Mouse (Mus musculus) monocyte, adult 5-6 weeks (primary cell): ENCODE measurements around the gene Atp6ap1. TPM values are rescaled to one million over a fixed set of nuclear protein-coding genes. Genes with fewer than 3 reads are reported as not detected.

Experiments
- ATAC-seq: fragments of 153-309, 156-312 bp; replicated peaks from 2 replicates; pipeline ENCODE4 v1.8.0; 2017; ENCODE audit warnings: mild to moderate bottlenecking; ENCODE audit not compliant: low TSS enrichment, insufficient number of reproducible peaks, severe bottlenecking, poor library complexity, low FRiP score
- total RNA-seq: library from RNA; stranded (forward); fragments of 200-1000, 200-491, 200-594 nt; gene quantifications from 3 replicates; pipeline ENCODE4 v1.2.3, GENCODE M21; 2017

Atp6ap1 gene
- total RNA-seq, 1 experiment from 2014 or later, result 398 TPM

- ATAC-seq, result no peak
These were observed 3.5 kb upstream of the Atp6ap1 start for GRCm38 (mm10) chrX:74293431-74293830.

- no peak for ATAC-seq
These were observed 1.5 kb downstream of the Atp6ap1 start for GRCm38 (mm10) chrX:74298348-74298747.

DNA sequence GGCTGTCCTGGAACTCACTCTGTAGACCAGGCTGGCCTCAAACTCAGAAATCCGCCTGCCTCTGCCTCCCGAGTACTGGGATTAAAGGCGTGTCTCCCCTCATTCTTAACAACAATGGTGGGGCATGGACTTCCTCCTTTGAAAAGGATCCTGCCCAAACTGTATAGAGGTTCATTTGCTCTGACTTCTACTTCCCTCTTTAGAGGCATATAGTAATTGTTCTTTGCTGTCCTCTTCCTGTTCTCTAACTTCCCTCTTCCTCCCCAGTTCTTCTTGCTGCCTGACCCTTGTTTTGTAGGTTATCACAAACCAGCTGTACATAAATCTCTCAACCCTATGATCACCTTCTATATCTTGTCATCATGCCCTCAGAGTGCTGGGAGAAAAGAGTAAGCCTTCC, 2.8 kb downstream of the Atp6ap1 start:
- ATAC-seq, result peak; percentile 61

- peak; percentile 85 for ATAC-seq
These were observed 8.2 kb downstream of the Atp6ap1 start, which contains the start of gene Gdi1 for GRCm38 (mm10) chrX:74304867-74305700. Gene Gdi1 (plus strand): TSS chrX:74304998.

- peak; percentile 99 for ATAC-seq
These were observed 15.9 kb downstream of the Atp6ap1 start, which contains the start of gene Fam50a for GRCm38 (mm10) chrX:74312540-74313464. Gene Fam50a (plus strand): TSS chrX:74313033.

DNA sequence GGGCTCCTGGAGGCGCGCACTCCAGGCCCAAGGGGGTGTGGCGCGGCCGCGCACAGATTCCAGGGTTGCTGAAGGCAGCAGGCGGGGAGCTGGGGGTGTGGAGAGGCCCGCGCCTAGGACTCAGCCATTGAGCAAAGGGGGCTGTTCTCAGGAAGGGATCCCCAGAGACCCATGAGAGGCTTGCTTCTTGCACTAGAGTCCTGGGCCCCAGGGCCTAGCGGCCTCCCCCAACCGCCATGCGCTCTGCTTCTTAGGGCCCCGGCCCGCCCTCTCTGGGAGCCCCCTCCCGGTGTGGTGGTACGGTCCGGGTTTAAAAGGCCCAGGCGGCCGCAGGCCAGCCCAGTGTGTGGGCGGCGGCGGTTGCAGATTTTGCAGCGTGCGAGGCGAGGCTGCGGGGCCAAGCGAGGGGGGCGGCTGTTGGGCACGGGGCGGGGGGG, 31.8 kb downstream of the Atp6ap1 start, which contains the start of gene Plxna3:
Gene Plxna3 (plus strand): TSS at position 342 of the 437 bp plus-strand sequence.
- peak; percentile 50 for ATAC-seq

- ATAC-seq, result no peak
These were observed 32.3 kb downstream of the Atp6ap1 start for GRCm38 (mm10) chrX:74329215-74329671.

DNA sequence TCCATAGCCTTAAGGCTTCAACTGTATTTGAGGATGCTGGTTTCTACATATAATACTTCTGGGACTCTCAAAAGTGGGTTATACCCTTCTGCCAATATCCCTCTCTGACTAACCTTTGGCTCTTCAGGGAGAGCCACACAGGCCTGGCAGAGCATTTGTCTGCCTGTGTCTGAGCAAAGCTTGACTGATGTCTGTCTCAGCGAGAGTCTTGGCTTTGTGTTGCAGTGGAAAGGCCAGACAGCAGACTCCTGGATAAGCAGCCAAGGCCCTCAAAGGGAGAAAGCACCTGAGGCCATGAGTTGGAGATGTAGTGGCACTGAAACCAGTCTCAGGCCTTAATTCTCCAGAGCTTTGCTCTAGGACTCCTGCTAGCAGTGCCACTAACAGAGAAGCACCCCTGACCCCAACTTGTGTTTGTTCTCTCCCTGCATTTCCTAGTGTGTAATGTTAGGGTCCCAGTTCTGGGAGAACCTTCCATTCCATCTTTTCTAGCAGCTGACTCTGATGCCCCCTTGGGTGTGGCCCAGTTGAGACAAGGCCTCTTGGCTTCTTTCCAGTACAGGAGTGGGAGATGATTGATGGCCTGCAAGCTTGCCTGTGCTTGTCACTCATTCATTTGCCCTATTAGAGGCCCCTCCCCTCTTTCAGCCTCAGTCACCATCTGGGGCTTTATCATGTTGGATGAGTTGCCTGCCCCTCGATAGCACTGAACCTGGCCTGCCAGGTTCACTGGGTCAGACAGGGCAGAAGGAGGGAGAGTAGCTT, 33.5 kb downstream of the Atp6ap1 start:
- ATAC-seq, result no peak

GRCm38 (mm10) chrX:74352645-74353466, 56.0 kb downstream of the Atp6ap1 start:
- no peak for ATAC-seq

DNA sequence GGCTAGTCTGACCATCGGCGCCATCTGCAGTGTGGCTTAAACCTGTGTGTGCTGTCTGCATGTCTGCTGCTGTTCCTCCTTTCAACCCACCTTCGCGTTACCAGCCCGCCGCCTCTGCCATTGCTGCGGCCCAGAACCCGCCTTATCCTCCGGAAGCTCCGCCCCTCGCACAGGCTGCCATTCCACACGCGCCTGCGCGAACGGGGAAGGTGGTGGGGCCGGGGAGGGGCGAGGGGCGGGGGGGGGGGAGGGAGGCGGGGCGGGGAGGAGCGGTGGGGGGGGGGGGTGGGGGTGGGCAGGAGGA, 56.5 kb downstream of the Atp6ap1 start, which contains the start of gene Lage3:
Gene Lage3 (minus strand): TSS at position 152 of the 304 bp plus-strand sequence.
- ATAC-seq, result peak; percentile 87

Other genes with a start within 250 kb of the Atp6ap1 start
- not detected in 3 replicates for gene Opn1mw, start 169.6 kb upstream of the Atp6ap1 start, total RNA-seq
- gene Mecp2, start 161.7 kb upstream of the Atp6ap1 start, total RNA-seq, result 22.6 to 35.0 TPM (median 27.3 TPM) in 3 replicates
- not detected in 3 replicates for gene Tex28, start 129.3 kb upstream of the Atp6ap1 start, total RNA-seq
- gene Tktl1, start 119.8 kb upstream of the Atp6ap1 start, total RNA-seq, result not detected in 3 replicates
- gene Flna, start 47.3 kb upstream of the Atp6ap1 start, total RNA-seq, result 2,023 to 2,748 TPM (median 2,149 TPM) in 3 replicates
- gene Emd, start 42.4 kb upstream of the Atp6ap1 start, total RNA-seq, result 85.3 to 98.0 TPM (median 91.4 TPM) in 3 replicates
- 1,229 to 1,534 TPM (median 1,358 TPM) in 3 replicates for gene Rpl10, start 26.3 kb upstream of the Atp6ap1 start, total RNA-seq
- 59.4 to 103 TPM (median 69.3 TPM) in 3 replicates for gene Taz, start 15.2 kb upstream of the Atp6ap1 start, total RNA-seq
- 46.0 to 56.4 TPM (median 56.0 TPM) in 3 replicates for gene Dnase1l1, start 14.8 kb upstream of the Atp6ap1 start, total RNA-seq
- gene Gdi1, start 7.9 kb downstream of the Atp6ap1 start, total RNA-seq, result 87.9 to 106 TPM (median 93.3 TPM) in 3 replicates
- gene Fam50a, start 15.9 kb downstream of the Atp6ap1 start, total RNA-seq, result 83.1 to 120 TPM (median 87.7 TPM) in 3 replicates
- gene Plxna3, start 32.0 kb downstream of the Atp6ap1 start, total RNA-seq, result 0.19 to 0.78 TPM (median 0.21 TPM) in 3 replicates
- gene Lage3, start 56.5 kb downstream of the Atp6ap1 start, total RNA-seq, result 6.7 to 12.1 TPM (median 11.1 TPM) in 3 replicates
- 3.6 to 12.2 TPM (median 10.0 TPM) in 3 replicates for gene Ubl4a, start 76.1 kb downstream of the Atp6ap1 start, total RNA-seq
- gene Slc10a3, start 76.3 kb downstream of the Atp6ap1 start, total RNA-seq, result 11.6 to 17.2 TPM (median 13.4 TPM) in 3 replicates
- gene Fam3a, start 96.2 kb downstream of the Atp6ap1 start, total RNA-seq, result 10.5 to 15.7 TPM (median 12.8 TPM) in 3 replicates
- gene Ikbkg, start 96.2 kb downstream of the Atp6ap1 start, total RNA-seq, result 26.2 to 51.9 TPM (median 31.9 TPM) in 3 replicates
- 120 to 126 TPM (median 124 TPM) in 3 replicates for gene G6pdx, start 132.1 kb downstream of the Atp6ap1 start, total RNA-seq
- gene Gm6880, start 184.3 kb downstream of the Atp6ap1 start, total RNA-seq, result not detected in 3 replicates